Mouse (Mus musculus): ENCODE results near the gene Gm17428. TPM values are rescaled to one million over a fixed set of nuclear protein-coding genes. Genes with fewer than 3 reads are reported as not detected.

Gm17428 gene
- total RNA-seq, 2 experiments from 2014 or later = not detected

Small RNA genes within 50 kb of the gene (microRNA-seq; reads per million reads assigned to microRNA genes)
- gene Mir208a = 3.5 to 4.8 reads per million in 2 experiments
- gene Mir208b = 116 to 204 reads per million in 2 experiments

Other genes with a start within 250 kb of the Gm17428 start
- gene Slc7a8, start 195.0 kb upstream of the Gm17428 start, total RNA-seq (2021) = 10 to 100 TPM in 1 of 2 experiments, 1 to 10 TPM in 1; 7.5 to 18.5 TPM
- under 1 TPM in 1 of 2 experiments, not detected in 1; 0.29 TPM for gene Rnf212b, start 162.8 kb upstream of the Gm17428 start, total RNA-seq (2021)
- gene Homez, start 106.0 kb upstream of the Gm17428 start, total RNA-seq (2021) = 1 to 10 TPM; 6.1 to 8.1 TPM
- gene Ppp1r3e, start 99.4 kb upstream of the Gm17428 start, total RNA-seq (2021) = 1 to 10 TPM; 2.8 to 6.8 TPM
- gene Bcl2l2, start 93.6 kb upstream of the Gm17428 start, total RNA-seq (2021) = 10 to 100 TPM; 19.9 to 21.0 TPM
- gene Gm20521, start 93.5 kb upstream of the Gm17428 start, total RNA-seq (2021) = 1 to 10 TPM; 3.1 to 3.6 TPM
- gene Pabpn1, start 84.4 kb upstream of the Gm17428 start, total RNA-seq (2021) = 10 to 100 TPM; 56.6 to 57.4 TPM
- gene Slc22a17, start 63.8 kb upstream of the Gm17428 start, total RNA-seq (2021) = 1 to 10 TPM; 5.4 to 6.3 TPM
- gene Efs, start 50.8 kb upstream of the Gm17428 start, total RNA-seq (2021) = 1 to 10 TPM; 5.1 to 7.4 TPM
- not detected for gene Il25, start 44.2 kb upstream of the Gm17428 start, total RNA-seq (2021)
- 1 to 10 TPM in 1 of 2 experiments, under 1 TPM in 1; 0.71 to 3.1 TPM for gene Cmtm5, start 40.7 kb upstream of the Gm17428 start, total RNA-seq (2021)
- 100 to 1,000 TPM; 121 to 213 TPM for gene Myh6, start 10.0 kb upstream of the Gm17428 start, total RNA-seq (2021)
- gene Myh7, start 17.7 kb downstream of the Gm17428 start, total RNA-seq (2021) = 1,000 to 10,000 TPM in 1 of 2 experiments, 100 to 1,000 TPM in 1; 602 to 1,083 TPM
- gene Ngdn, start 38.5 kb downstream of the Gm17428 start, total RNA-seq (2021) = 10 to 100 TPM; 17.8 to 19.0 TPM
- gene Zfhx2, start 115.4 kb downstream of the Gm17428 start, total RNA-seq (2021) = 1 to 10 TPM; 2.6 to 3.1 TPM
- 10 to 100 TPM; 11.1 to 12.3 TPM for gene Thtpa, start 117.9 kb downstream of the Gm17428 start, total RNA-seq (2021)
- gene Ap1g2, start 129.7 kb downstream of the Gm17428 start, total RNA-seq (2021) = 1 to 10 TPM; 4.1 to 7.0 TPM
- under 1 TPM; 0.42 to 0.62 TPM for gene Jph4, start 140.0 kb downstream of the Gm17428 start, total RNA-seq (2021)
- under 1 TPM in 1 of 2 experiments, not detected in 1; 0.16 TPM for gene Dhrs2, start 245.1 kb downstream of the Gm17428 start, total RNA-seq (2021)

Data from gastrocnemius, postnatal 14 days (tissue).